Mouse (Mus musculus) liver, postnatal 0 days (tissue): ENCODE measurements around the gene Gcc1.

Experiments used
- CTCF ChIP-seq: sonication (generic); IDR thresholded peaks from 2 replicates; pipeline ENCODE4 v1.5.1; 2016; ENCODE audit warnings: antibody characterized with exemption, low read depth
- EP300 ChIP-seq: IDR thresholded peaks from 2 replicates; pipeline ENCODE4 v1.6.1; 2016; ENCODE audit warnings: antibody characterized with exemption, low read depth, mild to moderate bottlenecking

DNA sequence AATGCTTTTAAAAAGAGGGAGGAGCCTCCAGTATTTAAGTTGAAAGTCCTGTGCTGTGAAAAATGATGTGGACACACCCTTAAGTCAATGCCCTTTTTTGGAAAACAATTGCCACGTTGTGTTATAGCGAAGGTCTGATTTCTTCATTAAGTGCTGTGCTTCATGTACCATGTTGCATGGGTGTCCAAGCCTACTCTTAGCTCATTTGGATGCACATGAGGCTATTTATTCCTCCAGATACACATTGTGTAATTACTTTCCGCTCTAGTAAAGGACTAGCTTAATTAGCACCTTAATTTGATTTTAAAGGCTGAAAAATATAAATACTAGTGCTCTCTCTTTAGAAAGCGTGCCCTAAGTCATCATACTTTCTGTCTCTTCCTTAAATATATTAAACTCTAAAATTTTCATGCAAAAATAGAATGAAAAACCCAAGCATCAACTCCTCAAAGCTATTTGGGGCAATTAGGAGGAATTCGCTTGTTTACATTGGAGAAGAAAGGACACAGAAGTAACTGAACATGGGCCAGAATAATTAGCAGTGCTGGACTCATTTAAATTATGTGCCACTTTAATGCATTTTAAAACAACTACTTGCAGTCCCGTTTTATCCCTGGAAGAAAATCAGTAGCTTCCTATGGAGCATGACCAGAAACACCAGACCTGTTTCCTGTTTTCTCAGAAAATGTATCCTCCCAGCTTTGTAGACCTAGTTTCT, 58.1 kb downstream of the Gcc1 start:
- TF ChIP-seq CTCF (no peak), EP300 (no peak)
